Mouse (Mus musculus) frontal cortex, postnatal 10 days (tissue): ENCODE measurements around the gene Gipr.
"Not testable (repeated sequence)": the region's sequence is repeated elsewhere in the genome, so short reads cannot be mapped to it uniquely, and the experiment has no call there.

Experiments used
- DNase-seq, 2 experiments: peaks; one replicate each; pipeline ENCODE4 v3.0.0; 2022; ENCODE audit warnings: low spot score in 2 of 2, mixed read lengths in 1 of 2

Gipr gene

DNA sequence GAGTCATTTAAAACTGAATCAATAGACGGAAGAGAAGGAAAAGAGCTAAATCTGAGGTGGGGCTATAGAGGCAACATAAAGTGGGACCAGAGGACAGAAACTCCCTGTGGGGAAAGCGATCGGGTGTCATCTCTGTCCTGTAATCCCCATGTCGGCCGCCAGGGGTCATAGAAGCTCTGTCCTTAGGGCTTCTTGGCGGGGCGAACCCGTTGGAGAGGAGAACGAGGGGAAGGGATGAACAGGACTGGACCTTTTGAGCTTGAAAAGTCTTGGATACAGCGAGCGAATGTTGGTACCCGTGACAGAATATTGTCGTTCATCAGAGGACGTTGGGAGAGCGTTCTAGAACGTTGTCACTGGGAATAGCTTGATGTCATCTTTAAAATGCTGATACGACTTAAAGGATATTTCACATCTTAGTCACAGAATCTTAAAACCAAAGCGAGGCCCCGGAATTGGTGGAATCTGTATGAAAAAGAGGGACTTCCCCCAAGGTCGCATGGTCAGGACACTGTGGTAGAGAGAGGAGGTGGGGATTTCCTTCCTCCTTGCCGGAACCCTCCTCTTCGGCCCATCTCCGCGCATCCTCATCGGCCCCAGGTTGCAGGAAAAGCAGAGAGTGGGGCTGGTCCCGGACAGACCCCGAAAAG lies 12.6 kb upstream of the Gipr start:
- peak in 1 of 2 experiments; percentile 80 for DNase-seq

DNA sequence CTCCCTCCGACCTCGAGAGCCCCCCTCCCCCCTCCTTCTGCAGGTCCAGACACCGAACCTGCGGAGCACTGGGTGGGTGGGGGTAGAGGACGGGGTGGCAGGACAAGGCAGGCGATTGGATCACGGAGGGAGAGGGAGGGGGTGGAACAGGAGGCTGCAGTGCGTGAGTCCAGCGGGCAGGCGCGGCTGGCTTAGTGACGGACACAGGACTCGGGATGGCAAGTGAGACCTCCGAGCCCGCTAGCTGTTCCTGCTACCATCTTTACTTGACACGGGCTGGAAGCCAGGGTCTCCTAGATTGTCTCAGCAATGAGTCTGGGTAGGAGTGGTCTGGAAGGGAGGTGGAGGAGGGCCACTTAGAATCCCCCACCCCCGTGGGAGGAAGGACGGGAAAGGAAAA lies 12.1 kb upstream of the Gipr start:
- no peak for DNase-seq

DNA sequence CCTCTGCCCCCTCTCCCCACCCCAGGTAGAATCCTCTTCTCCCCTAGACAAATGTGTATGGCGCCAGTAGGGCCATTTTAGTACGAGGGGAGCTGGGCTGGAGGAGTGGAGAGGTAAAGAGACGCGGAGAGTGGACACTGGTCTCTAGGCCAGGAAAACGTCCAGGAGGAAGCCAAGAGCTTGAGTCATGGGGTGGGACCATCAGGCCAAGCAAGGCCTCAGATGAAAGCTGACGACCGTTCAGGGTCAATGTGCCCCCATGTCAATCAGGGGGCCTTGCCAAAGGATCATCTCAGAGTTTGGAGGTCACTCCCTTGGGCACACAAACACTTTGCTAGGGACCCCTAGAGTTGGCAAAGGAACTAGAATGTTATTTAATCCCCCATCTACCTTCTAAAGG lies 11.3 kb upstream of the Gipr start:
- DNase-seq = no peak

DNA sequence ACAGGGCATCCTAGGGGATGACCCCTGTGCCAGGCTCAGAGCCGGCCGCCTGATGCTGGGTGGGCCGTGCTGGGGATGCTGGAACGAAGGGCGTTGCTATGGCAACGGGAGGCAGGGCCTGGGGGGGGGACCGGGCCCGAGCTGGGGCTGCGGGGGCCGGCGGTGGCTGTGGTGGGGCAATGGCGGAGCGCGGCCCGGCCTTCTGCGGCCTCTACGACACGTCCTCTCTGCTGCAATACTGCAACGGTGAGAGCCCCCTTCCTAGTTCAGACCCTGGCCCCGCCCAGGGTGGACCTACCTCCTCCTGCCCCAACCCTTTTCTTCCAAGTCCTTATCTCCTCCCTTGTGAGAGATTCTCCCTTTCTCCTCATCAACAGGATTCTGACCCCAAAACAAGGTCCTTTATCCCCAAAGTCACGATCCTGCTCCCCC lies 10.6 kb upstream of the Gipr start:
- DNase-seq = no peak

DNA sequence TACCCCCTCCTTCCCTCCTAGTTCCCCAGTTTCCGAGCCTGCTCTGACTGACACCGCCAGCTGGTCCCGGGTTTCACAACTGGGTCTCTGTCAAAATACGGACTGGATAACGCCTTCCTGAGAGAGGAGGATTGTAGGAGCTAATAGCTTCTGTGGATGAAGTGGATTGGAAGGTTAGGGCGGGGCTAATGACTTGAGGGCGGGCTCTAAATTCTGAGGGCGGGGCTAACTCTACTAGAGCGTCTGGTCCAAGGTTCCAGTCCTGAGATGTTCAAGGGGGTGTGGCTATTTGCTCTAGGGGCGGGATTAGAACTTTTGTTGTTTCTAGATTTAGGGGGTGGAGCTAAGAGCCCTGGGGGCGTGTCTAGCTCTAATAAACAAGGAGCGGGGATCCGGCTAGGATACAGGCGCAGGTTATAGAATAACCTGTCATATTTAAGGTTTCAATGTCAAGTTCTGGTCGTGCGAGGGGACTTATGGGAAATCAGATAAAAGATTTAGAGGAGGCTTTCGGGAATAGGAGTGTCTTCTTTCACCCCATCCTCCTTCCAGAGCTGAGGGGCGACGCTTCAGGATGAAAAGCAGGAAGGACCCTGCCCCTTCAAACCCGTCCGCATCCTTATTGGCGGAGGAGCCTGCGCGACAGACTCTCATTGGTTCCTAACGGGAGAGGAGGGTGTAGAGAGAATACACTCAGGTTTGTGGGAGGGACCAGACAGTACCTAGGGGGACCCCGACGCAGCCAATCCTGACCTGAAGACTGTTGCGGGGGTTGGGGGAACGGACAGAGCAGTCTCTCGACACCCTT lies 10.0 kb upstream of the Gipr start, which contains the start of gene Eml2:
Gene Eml2, plus strand, starts transcription at position 714 of the 808 bp plus-strand sequence.
- peak; percentile 79 to 85 for DNase-seq

DNA sequence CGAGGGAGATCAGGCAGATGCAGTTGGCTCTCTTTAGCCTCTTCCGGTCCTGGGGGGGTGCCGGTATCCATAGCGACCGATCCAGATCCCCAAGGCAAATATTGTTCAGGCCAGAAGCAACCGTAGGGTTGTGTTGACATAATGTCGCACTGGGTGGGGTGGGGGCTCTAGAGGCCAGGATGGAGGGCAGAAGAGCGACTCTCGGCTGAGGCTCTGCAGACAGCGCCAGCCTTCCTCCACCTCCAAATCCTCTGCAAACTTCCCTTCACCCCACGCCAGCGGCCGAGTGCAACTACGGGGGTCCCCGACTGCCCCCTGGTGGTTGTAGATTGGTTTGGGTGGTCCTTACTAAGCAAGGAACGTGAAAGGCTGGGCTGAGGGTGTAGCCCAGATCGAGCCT lies 6.9 kb upstream of the Gipr start:
- peak; percentile 78 to 86 for DNase-seq

DNA sequence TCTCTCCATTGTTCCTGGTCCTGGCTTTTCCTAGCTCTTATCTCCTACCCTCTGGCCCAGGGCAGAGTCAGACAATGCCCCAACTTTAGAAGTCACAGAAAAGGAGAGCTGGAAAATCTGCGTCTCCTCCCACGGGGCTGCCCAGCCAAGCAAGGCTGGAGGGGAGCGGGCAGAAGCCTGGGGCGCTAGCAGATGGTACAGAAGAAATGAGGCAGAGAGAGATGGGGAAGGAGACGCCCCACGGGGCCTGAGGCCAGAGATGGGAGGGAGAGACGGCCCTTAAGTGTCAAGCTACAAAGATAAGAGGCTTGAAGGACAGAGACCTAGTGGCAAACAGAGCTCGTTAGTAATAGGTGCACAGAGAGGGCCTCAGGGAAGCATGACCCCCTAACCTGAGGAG lies 5.9 kb upstream of the Gipr start:
- no peak for DNase-seq

DNA sequence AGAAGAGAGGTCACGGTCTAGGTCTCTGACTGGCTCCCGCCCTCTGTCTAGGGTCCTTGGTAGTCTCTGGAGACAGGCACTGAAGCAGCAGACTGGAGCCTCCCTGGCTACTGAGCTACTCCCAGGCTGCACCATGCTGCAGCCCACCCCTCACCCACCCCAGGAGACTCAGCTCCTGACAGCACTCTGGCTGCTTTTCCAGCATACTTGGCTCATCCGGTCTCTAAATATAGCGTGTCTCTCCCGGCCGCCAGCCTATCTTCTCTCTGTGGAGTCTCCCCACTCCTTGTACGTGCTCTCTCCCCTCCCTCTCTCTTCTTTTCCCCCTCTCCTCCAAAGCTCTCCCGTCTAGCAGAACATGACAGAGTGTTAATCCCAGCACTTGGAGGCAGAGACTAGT lies 4.2 kb upstream of the Gipr start:
- DNase-seq = peak; percentile 69 to 70

DNA sequence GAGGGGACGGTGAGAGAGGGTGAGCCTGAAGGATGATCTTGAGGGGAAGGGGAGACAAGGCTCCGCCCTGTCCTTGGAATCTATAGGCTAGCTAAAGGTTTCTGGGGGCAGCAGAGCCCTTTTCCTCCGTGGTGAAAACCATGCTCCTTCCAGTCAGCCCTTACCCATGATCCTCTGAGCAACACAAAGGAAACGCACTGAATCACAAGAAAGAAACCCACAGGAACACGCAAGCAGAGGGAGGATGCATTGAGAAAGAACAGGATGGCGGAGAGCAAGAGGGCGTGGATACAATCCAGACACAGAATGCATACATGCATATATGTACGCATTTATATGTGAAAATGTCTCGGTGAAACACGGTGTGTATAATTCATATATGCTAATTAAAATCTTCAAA lies 3.6 kb upstream of the Gipr start:
- no peak for DNase-seq

DNA sequence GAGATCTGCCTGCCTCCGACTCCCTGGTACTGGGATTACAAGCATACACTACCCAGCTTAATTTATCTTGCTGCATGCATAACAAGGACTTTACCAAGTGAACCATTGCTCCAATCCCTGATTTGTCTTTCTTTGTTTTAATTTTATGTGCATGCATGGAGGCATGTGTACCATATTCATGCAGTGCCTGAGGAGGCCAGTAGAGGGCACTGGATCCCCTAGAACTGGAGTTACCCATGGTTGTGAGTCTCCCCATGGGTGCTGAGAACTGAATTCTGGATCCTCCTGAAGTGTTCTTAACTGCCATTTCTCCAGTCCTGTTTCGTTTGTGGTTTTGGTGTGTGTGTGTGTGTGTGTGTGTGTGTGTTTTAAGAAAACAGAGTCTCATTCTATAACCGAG lies 1.1 kb upstream of the Gipr start:
- DNase-seq = no peak

DNA sequence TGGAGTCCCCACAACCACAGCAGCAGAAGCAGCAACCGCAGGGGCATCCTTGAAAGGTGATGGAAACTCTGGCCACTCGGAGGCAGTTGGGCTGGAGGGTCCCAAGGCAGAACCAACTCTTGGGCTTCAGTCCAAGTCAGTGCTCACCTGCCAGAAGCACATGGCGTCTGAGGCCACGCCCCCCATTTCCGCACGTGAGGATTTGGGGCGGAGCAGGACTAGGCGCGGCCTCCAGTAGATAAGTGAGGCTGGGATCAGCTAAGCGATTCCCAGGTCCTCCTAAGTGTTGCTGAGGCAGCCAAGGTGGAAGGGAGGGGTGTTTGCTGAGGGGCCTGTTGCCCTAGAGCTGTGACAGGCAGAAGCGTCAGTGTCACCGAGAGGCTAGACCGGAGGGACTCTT lies 949 bp downstream of the Gipr start:
- no peak for DNase-seq

DNA sequence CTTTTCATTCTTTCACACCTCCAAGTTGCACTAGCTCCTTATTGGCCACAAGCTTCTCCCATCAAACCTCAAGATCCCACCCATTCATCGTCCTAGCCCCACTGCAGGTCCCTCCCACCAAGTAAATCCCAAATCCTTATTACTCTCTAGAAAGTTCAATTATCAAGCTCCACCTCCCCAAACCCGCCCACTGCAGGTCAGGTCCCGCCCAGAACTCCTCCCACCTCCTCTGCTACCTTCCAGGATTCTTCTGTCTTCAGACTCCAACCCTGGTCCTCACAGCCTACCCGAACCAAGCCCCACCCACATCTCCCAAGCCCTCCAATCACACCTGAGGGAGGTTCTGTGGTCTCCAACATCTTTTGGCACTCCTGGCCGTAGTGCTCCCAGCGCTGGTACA lies 1.7 kb downstream of the Gipr start:
- no peak for DNase-seq

DNA sequence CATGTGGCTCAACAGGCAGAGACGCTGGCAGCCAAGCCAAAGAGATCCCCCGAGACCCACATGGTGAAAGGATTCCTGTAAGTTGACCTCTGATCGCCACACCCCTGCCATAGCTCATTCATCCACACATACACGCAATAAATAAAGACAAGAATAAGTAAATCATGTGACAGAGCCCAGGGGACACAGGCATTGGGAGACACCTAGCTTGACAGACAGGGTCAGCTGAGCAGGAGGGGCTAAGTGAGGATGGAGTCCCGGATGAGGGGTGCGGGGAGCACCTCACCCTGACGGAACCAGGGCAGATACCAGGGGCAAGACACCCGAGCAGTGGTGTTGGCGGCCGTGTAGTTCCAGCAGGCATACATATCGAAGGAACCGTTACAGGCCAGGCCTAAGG lies 2.2 kb downstream of the Gipr start:
- no peak for DNase-seq

DNA sequence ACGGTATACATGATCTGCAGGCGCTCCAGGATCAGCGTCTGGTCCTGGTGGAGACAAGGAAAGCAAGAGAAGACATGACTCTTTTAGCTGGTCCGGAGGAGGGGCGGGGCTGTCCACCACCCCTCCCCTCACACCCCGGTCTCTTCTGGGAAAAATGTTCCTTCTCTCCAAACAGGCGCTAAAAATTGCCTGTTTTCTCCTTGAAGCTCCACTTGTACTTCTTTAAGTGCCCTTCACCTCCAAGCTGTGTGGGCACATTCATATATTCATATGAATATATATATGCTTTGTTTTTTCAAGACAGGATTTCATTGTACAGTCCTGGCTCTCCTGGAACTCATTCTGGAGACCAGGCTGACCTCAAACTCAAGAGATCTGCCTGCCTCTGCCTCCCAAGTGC lies 3.0 kb downstream of the Gipr start:
- DNase-seq = no peak

DNA sequence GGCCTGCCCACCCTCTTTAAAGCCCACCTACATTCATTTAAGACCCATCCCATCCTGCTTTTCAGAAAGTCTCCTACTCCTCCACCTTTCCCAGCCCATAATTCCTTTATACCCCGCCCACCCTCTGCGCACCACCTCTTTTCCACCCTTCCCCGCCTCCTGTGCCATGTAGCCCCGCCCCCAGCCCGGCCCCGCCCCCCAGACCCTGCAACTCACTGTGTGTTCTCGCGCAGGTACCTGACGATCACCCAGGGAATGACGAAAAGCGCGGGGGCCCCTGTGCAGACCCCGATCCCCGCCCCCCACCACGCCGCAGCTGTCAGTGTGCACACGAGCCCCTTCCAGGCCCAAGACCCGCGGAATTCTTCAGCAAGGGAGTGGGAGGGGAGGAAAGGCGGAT lies 5.8 kb downstream of the Gipr start:
- no peak for DNase-seq

DNA sequence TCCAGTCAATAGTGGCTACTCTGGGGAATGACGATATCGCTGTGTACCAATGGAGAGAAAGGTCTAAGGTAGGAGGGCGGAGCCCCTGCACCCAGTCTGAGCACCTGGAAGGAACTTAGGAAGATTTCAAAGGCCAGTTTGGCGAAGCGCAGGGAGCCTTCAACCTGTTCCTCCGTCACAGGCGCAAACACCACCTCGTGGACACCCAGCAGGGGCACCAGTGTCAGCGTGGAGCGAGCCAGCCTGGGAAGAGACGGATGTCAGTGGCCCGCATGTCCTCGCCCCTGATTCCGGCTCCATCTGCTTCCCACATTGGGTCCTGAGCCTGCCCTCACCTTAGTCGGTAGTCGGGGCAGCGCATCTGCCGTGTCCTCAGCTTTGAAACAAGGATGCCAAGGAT lies 6.5 kb downstream of the Gipr start:
- DNase-seq = no peak

DNA sequence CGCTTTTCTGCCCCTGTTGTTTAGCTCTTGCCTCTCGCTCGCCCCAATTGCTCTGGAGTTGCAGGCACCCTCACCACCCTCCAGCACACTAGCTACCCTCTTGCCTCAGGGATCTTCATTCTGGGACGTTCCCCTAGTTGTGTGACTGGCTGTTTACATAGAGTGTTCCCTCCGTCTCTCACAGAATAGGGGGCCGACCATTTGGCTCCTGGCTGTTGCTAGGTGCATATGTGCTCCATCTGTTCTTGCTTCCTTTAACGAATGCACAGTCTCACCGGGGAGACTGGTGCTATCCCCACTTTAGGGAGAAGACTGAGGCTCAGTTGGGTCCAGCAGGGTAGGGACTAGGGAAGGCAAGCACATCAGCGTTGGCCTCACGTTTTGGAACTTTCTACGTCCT lies 7.3 kb downstream of the Gipr start:
- no peak for DNase-seq

DNA sequence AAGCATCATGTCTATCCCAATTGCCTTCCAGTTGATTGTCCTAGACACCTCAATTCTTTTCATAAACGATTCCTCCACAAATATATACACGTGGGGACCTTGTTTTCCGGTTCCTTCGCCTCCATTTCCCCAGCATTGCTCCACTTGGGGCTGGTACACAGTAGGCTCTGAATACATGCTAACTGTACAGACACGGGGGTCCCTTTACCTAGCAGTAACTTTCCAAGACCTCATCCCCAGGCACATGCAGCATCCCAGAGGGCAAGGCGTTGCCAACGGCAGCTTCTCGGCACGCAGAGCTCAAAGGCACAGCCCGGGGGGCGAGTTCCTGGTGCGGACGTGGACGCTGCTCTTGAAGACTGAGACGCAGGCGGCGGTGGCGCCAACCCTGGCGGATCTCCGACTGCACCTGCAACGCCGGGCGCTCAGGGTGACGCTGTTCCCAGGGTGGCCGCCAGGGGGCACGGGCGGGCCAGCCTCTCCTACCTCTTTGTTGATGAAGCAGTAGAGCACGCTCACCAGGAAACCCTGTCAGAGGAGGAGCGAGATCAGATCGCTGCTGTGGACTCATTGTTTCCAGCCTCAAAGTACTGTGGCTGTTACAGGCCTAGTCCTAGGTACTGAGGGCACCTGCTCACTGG lies 8.6 kb downstream of the Gipr start:
- DNase-seq = peak; percentile 84 to 89

DNA sequence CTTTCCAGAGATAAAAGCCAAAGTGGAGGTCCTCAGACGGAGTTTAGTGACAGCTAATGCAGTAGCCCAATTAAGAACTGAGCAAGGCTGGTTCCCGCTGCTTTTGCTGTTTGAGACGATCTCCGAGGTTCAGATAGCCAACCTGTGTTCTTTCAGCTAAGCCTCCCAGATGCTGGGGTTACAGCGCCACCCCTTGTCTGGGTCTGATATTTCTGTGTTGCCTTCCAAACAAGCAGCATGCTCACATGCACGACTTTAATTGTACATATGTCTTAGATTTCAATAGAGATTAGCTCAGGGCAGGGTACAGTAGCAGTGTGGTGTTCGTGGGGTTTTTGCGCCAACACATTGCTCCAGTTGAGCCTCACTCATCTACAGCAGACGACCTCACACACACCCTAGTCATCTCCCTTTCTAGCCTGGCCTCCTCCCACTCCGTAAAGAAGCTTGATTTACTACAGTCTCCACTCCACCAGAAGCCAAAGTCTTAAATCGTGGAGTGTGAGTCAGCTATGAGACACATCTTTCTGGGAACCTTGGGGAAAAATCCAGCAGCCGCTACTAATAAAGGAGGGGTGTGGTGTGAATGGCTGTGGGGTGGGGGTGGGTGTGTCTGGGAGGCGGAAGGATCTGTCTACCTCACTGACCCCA lies 10.0 kb downstream of the Gipr start:
- DNase-seq = no peak

DNA sequence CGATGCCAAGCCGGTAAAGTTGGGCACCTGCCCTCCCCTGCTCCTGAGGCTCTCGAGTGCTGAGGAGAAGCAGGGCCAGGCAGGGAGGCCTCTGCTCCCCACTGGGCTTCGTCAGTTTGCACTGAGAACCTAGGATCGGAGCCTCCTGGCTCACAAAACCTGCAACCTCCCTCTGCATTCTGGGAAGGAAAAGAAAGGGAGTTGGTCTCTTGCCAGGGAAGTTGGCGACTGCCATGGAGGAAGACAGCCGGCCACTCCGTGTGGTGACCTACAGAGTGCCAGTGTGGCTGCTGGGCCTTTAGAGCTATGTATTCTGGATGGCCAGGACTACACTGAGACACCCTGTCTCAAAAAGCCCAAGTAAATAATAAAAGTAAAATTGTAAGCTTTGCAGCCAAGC lies 11.1 kb downstream of the Gipr start:
- no peak for DNase-seq

DNA sequence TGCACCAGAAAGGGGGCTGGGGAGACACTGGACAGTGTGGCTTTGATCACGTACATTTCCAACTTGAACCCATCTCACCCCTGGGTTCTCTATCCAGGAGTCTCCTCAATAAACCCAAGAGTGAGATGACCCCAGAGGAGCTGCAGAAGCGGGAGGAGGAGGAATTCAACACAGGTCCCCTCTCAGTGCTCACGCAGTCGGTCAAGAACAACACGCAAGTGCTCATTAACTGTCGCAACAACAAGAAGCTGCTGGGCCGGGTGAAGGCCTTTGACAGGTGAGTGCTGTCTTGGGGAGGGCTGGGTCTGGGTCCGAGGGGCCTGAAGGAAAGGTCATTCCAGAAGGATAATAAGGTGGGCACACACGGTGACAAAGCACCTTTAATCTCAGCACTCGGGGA lies 14.8 kb downstream of the Gipr start:
- DNase-seq = not testable (repeated sequence)

DNA sequence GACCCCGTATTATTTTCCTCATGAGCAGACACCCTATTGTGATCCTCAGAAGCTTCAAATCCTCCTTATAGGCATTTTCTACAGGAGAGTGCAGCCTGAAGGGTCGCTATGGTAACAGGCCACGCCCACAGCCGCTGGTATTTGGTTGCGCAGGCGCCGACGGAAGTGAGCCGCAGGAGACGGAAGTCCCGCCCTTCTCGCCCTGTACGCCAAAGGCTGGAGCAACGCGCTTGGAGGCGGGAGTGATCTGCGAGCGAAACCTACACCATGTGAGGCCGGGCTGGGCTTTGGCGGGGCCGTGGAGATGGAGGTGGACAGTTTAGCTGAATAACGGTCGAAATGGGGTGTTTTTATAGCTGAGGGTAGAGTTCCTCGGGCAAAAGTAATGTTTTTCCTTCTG lies 16.3 kb downstream of the Gipr start, which contains the start of gene Snrpd2:
Gene Snrpd2, plus strand, starts transcription at position 97 of the 400 bp plus-strand sequence.
- peak; percentile 87 to 93 for DNase-seq
